Mouse (Mus musculus): Measurements from ENCODE around the gene Sp2. TPM values are rescaled to one million over a fixed set of nuclear protein-coding genes. Genes with fewer than 3 reads are reported as not detected.

The Sp2 gene
- total and polyA plus RNA-seq, 3 experiments: 1.1 to 21.0 (median 2.8) TPM

- Histone ChIP-seq H3K4me3 (replicated peaks in 1 of 3; ENCODE audit: low read depth in 2 of 3, low read length in 2 of 3, poor library complexity in 1 of 3) (no peak overlapping the region), H3K9me3 (replicated peaks; ENCODE audit: low read length) (no peaks in the 10 kb centered on the region), H3K79me2 (replicated peaks; ENCODE audit: control insufficient read depth, extremely low read depth, insufficient read depth, poor library complexity, severe bottlenecking) (no peaks in the 10 kb centered on the region), H3K27me3 (replicated peaks) (peaks cover 37% of the 10 kb centered on the region), H3K4me2 (ENCODE audit: insufficient read depth, low read depth, poor library complexity, severe bottlenecking) (no peak overlapping the region), H3K27ac (ENCODE audit: insufficient read depth, low read depth) (no peak overlapping the region), H3K36me3 (replicated peaks in 1 of 2; ENCODE audit: control insufficient read depth in 1 of 2, insufficient read depth in 1 of 2, low read length in 1 of 2) (no peaks in the 10 kb centered on the region), H3K4me1 (ENCODE audit: control insufficient read depth in 1 of 2, insufficient read depth in 2 of 2) (0 out of 4 replicates have a peak, but pooled peaks cover 0 to 4% of the 10 kb centered on the region in 2 experiments), H3K9ac (ENCODE audit: insufficient read depth, low read depth) (no peak overlapping the region)
- no peak for DNase-seq (ENCODE audit: extremely low read depth)
- dilution Hi-C loops (cut with MboI; ENCODE audit: extremely low pct_ligation_motif_present, extremely low pct_unique_long_range_greater_than_20kb, low sequenced_read_pairs): no loop called here
- in situ Hi-C loops (cut with MboI; ENCODE audit: low pct_ligation_motif_present, low pct_unique_long_range_greater_than_20kb, low sequenced_read_pairs): loop anchor here (5.0 kb wide), 1 partner anchor 37 kb away; no protein-coding TSS in a partner anchor
- TF ChIP-seq MAZ (IDR thresholded peaks at IDR 0.05; ENCODE audit: low read depth, low read length) (no peak), UBTF (IDR thresholded peaks at IDR 0.05; ENCODE audit: low read depth, low read length) (no peak), HCFC1 (IDR thresholded peaks at IDR 0.05; ENCODE audit: low read depth, low read length) (no peak), USF2 (conservative IDR thresholded peaks at IDR 0.05; ENCODE audit: low read depth, low read length) (no peak), JUND (conservative IDR thresholded peaks at IDR 0.05; ENCODE audit: low read depth, low read length) (no peak), ZMIZ1 (IDR thresholded peaks at IDR 0.05; ENCODE audit: low read depth, low read length) (no peak), TBP (conservative IDR thresholded peaks at IDR 0.05; ENCODE audit: low read depth, low read length) (no peak), ZNF384 (IDR thresholded peaks at IDR 0.05; ENCODE audit: low read depth, low read length) (no peak), EP300 (IDR thresholded peaks at IDR 0.05; ENCODE audit: low read length) (no peak), MXI1 (IDR thresholded peaks at IDR 0.05; ENCODE audit: low read depth, low read length) (no peak), MAX (IDR thresholded peaks at IDR 0.05; ENCODE audit: low read length) (no peak), ETS1 (conservative IDR thresholded peaks at IDR 0.05; ENCODE audit: low read depth, low read length) (no peak), NELFE (IDR thresholded peaks at IDR 0.05; ENCODE audit: low read depth, low read length) (no peak), MYC (IDR thresholded peaks at IDR 0.05; ENCODE audit: low read depth, low read length) (no peak), POLR2A (IDR thresholded peaks at IDR 0.05; ENCODE audit: low read depth, low read length) (no peak)
Observed at GRCm38 (mm10) chr11:96925469-96926148, 57.1 kb downstream of the Sp2 start.

- no peak overlapping the region for H3K4me3 ChIP-seq (replicated peaks in 1 of 3; ENCODE audit: low read depth in 2 of 3, low read length in 2 of 3, poor library complexity in 1 of 3)
- no peak overlapping the region for H3K27ac ChIP-seq (ENCODE audit: insufficient read depth, low read depth)
- H3K9ac ChIP-seq (ENCODE audit: insufficient read depth, low read depth): no peak overlapping the region
- no peaks in the 10 kb centered on the region for H3K79me2 ChIP-seq (replicated peaks; ENCODE audit: control insufficient read depth, extremely low read depth, insufficient read depth, poor library complexity, severe bottlenecking)
- no peaks in the 10 kb centered on the region for H3K9me3 ChIP-seq (replicated peaks; ENCODE audit: low read length)
- H3K27me3 ChIP-seq (replicated peaks): peaks cover 35% of the 10 kb centered on the region
- in situ Hi-C loops (cut with MboI; ENCODE audit: low pct_ligation_motif_present, low pct_unique_long_range_greater_than_20kb, low sequenced_read_pairs): loop anchor here (5.0 kb wide), 1 partner anchor 37 kb away; no protein-coding TSS in a partner anchor
- no peak overlapping the region for H3K4me2 ChIP-seq (ENCODE audit: insufficient read depth, low read depth, poor library complexity, severe bottlenecking)
- dilution Hi-C loops (cut with MboI; ENCODE audit: extremely low pct_ligation_motif_present, extremely low pct_unique_long_range_greater_than_20kb, low sequenced_read_pairs): no loop called here
- TF ChIP-seq CHD1 (IDR thresholded peaks at IDR 0.05; ENCODE audit: low read depth, low read length) (no peak), MAX (IDR thresholded peaks at IDR 0.05; ENCODE audit: low read length) (no peak), ZMIZ1 (IDR thresholded peaks at IDR 0.05; ENCODE audit: low read depth, low read length) (no peak), TCF12 (IDR thresholded peaks at IDR 0.05; ENCODE audit: low read depth, low read length) (no peak), MAFK (IDR thresholded peaks at IDR 0.05; ENCODE audit: insufficient replicate concordance, low read length) (no peak), ETS1 (conservative IDR thresholded peaks at IDR 0.05; ENCODE audit: low read depth, low read length) (no peak), RCOR1 (conservative IDR thresholded peaks at IDR 0.05; ENCODE audit: low read depth, low read length) (no peak), RAD21 (IDR thresholded peaks at IDR 0.05; ENCODE audit: low read depth, low read length) (no peak), USF2 (conservative IDR thresholded peaks at IDR 0.05; ENCODE audit: low read depth, low read length) (no peak), NELFE (IDR thresholded peaks at IDR 0.05; ENCODE audit: low read depth, low read length) (no peak), JUND (conservative IDR thresholded peaks at IDR 0.05; ENCODE audit: low read depth, low read length) (no peak), GABPA (IDR thresholded peaks at IDR 0.05; ENCODE audit: insufficient replicate concordance, low read depth, low read length) (no peak), ELF1 (IDR thresholded peaks at IDR 0.05; ENCODE audit: low read depth, low read length) (no peak), CHD2 (IDR thresholded peaks at IDR 0.05; ENCODE audit: low read length) (no peak), MYC (IDR thresholded peaks at IDR 0.05; ENCODE audit: low read depth, low read length) (no peak)
- DNase-seq (ENCODE audit: extremely low read depth): no peak
- H3K36me3 ChIP-seq (replicated peaks in 1 of 2; ENCODE audit: control insufficient read depth in 1 of 2, insufficient read depth in 1 of 2, low read length in 1 of 2): no peaks in the 10 kb centered on the region
- peaks cover 0 to 4% of the 10 kb centered on the region in 2 experiments; a peak in 1 of 4 replicates for H3K4me1 ChIP-seq (ENCODE audit: control insufficient read depth in 1 of 2, insufficient read depth in 2 of 2)
Observed at GRCm38 (mm10) chr11:96924861-96925260, 57.9 kb downstream of the Sp2 start.

All from CH12.LX (cell line).